Mouse (Mus musculus): ENCODE data around the gene Jagn1.
A peak's percentile ranks its signal among the peaks of the same experiment; 100 is the strongest.

The Jagn1 gene

DNA sequence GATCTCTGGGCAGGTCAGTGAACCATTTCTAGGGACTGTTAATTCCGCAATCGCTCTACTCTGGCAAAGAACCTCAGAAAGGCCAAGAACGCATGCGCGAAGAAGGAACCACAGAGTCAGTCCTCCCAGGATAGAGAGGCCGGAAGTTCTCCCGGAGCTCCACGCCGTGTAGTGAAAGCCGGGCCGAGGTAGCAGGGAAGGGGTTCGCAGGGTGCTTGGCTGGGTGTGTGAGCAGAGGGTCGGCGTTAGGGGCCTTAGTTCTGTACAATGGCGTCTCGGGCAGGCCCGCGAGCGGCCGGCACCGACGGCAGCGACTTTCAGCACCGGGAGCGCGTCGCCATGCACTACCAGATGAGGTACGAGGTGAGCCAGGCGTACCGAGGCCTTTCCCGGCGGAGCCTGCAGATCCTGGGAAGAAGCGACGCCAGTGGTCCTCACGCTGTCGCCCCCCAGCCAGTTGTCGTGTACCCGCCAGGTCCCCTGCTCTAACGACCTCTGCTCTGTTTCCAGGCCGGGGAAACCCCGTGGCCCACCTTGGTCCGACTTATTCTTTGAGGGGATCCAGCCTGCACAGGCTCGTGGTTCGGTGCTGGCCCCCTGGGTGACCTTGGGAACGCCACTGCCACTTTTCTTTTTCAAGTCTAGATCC lies at the start of gene Jagn1:
Gene Jagn1, plus strand, starts transcription at position 128 of the 649 bp plus-strand sequence.
- DNase-seq (ENCODE audit: low spot score): peak; percentile 83

DNA sequence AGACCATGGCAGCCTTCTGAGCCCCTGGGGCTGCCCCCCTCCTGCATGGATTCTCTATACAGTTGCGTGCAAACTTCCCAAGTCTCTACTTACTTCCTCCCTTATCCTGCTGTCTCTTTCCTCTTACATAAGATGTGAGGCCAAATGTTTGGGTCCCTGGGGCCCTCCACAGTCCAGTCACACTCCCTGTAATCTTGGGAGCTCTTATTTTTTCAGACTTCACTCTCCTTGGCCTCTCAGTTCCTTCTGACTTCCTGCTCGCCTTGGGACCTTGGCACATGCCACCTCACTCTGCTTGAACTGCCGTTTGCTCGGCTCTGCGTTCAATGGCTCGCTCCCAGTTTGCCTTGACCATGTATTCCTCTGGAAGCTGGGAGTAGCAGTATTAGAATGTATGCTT lies 48.4 kb upstream of the Jagn1 start:
- no peak for DNase-seq (ENCODE audit: low spot score)

- DNase-seq (ENCODE audit: low spot score): no peak
Observed at GRCm38 (mm10) chr6:113394811-113395210, 47.6 kb upstream of the Jagn1 start.

DNA sequence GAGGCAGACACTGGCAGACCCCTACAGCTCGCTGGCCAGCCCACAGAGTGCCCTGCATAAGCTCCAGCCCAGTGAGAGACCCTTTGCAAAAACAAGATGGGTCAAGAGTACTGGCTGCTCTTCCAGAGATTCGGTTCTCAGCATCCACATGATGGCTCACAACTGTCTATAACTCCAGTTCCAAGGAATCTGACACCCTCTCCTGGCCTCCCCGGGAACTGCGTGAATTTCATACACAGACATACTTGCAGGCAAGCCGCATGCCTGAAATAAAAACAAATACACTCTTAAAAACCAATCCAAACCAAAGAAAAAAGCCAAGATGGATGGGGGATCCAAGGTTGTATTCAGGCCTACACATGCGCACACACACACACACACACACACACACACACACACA lies 46.9 kb upstream of the Jagn1 start:
- no peak for DNase-seq (ENCODE audit: low spot score)

DNA sequence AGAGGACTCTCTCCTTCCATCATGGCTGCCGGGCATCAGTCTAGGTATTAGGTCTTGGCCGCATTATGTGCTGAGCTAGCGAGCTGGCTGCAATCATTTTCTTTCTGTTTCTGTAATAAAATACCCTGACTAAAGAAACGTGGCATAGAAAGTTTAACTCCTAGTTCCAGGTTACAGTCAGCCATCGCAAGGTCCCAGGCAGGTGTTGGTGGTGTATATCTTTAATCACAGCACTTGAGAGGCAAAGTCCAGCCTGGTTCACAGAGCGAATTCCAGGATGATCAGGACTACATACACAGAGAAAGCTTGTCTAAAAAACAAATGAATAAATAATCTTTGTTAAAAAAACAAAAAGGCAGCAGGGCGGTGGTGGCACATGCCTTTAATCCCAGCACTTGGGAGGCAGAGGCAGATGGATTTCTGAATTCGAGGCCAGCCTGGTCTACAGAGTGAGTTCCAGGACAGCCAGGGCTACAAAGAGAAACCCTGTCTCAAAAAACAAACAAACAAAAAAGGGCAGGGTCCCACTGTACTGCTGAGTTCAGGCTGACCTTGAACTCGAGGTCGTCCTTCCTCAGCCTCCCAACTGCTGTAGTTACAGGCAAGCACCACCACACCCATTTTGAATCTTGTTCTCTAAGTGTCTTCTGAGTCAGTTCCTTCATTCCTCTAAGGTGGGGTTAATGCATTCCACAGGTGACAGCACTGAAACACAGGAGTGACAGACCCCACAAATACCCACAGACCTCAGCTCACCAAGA lies 45.9 kb upstream of the Jagn1 start:
- DNase-seq (ENCODE audit: low spot score): no peak

DNA sequence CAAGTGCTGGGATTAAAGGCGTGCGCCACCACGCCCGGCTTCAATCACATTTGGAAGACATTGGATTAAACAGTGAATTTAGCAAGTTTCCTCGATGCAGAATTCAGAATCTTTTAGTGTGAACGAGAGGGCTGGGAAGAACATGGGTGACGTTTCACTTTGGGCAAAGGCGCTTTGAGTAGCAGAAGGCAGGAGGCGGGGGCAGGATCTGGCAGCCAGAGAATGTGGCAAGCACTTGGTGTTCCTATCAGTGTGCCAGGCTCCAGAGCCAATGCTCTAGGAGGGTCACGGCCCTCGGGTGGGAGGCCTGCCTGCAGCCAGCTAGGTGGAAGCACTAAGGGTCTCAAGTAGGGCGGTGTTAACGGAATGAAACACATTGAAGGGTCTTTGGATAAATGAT lies 40.3 kb upstream of the Jagn1 start:
- DNase-seq (ENCODE audit: low spot score): no peak

DNA sequence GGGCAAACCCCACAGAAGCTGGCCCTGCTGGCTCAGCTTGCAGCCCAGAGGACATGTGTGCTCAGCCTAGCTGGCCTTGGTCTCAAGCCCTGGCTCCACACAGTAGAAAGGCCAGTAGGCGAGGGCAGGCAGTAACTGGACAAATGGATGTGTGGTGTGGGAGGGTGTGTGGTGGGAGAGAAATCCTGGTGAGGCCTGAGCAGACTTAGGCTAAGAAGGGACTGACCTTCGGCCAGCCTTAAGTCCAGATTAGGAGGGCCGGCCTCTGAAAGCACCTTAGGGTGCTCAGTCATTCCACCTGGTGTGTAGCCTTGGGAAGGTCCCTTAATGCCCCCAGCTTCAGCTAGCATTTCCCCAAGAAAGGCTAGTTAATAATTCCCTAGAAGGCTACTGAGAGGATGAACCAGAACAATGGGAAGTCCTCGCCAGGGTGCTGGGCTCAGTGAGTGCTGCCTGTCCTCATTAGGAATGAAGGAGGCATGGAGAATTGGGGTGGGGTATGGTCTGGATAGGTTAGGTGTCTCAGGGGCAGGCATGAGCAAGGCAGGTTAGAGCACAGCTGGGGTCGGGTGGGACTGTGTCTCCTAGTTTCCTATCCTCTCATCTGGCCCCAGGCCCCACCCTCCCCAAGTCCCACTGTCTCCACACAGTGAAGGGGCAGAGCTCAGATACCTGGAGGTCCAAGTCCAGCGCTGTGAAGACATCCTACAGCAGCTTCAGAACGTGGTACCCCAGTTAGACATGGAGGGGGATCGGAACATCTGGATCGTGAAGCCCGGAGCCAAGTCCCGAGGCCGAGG lies 37.5 kb upstream of the Jagn1 start:
- DNase-seq (ENCODE audit: low spot score): no peak

- DNase-seq (ENCODE audit: low spot score): no peak
Observed at GRCm38 (mm10) chr6:113405483-113405882, 36.9 kb upstream of the Jagn1 start.

GRCm38 (mm10) chr6:113406683-113407082 lies 35.7 kb upstream of the Jagn1 start:
- DNase-seq (ENCODE audit: low spot score): no peak

GRCm38 (mm10) chr6:113410001-113410400 lies 32.4 kb upstream of the Jagn1 start:
- no peak for DNase-seq (ENCODE audit: low spot score)

DNA sequence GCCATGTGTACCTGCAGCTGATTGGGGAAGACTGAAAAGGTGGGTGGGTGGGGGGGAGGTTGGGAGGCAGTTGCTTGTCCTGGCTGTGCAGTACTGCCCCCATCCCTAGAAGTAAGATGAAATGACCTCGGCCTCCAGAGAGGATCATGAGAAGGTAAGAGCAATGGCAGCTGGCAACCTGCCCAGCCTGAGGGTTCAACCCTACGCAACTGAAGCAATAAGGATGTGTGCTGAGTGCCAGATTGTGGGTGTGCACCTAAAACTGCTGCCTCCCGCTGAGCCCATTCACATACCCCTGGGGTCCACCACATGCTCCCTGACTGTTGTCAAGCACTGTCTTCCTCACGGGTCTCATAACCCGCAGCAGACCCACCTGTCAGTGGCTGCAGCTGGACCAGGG lies 26.0 kb upstream of the Jagn1 start:
- no peak for DNase-seq (ENCODE audit: low spot score)

DNA sequence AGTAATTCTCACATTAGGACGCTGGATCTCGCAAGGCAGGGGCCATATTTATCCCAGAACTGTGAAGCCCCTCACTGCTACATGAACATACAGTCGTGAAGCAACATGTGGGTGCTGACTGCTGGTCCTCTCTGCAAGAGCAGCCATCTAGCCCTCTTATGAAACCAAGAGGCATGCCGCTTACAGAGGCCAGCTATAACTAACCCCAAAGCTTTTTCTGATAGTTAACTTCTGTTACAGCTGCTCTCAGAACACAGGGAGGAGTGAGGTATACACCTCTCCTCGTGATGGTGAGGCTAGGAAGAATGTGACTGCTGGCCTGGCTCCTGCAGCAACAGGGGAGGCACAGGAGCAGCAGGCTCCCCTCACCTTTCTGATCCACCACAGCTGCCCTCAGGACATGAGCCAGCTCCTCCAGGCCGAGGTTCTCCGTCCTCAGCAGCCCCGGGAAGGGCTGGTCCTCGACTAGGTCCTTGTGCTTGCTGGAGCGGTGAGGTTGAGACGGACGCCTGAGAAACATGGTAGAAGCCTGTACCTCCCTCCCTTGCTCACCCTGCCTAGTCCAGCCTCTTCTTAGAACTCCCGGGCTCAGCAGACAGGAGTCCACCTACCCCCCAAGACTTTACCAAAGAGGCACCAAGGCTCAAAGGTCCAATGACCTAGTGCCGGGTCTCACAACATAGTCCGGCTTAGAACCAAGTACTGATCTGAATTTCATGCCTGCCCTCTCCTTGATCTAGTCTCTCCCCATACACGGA lies 23.7 kb upstream of the Jagn1 start:
- DNase-seq (ENCODE audit: low spot score): no peak

- DNase-seq (ENCODE audit: low spot score): peak; percentile 95
Observed at GRCm38 (mm10) chr6:113419199-113419587, 23.2 kb upstream of the Jagn1 start, which contains the start of gene Rpusd3. Gene Rpusd3, minus strand, starts transcription at chr6:113419340.

GRCm38 (mm10) chr6:113423000-113423399 lies 19.4 kb upstream of the Jagn1 start:
- DNase-seq (ENCODE audit: low spot score): no peak

DNA sequence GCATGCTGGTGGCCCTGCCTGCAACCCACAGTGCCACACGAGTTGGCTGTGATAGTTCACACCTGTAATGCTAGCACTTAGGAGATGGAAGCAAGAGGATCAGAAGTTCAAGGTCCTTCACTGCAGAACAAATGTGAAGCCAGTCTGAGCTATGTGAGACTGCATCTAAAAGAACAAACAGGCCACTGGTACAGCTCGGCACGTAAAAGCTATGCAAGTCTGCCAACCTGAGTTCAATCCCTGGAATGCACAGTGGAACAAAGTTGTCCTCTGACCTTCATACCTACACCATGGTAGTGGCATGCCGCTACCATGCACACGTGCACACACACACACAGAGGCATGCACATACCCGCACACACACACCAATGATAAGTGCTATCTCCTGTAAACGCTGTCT lies 18.2 kb upstream of the Jagn1 start:
- DNase-seq (ENCODE audit: low spot score): no peak

- no peak for DNase-seq (ENCODE audit: low spot score)
Observed at GRCm38 (mm10) chr6:113426696-113427095, 15.7 kb upstream of the Jagn1 start.

DNA sequence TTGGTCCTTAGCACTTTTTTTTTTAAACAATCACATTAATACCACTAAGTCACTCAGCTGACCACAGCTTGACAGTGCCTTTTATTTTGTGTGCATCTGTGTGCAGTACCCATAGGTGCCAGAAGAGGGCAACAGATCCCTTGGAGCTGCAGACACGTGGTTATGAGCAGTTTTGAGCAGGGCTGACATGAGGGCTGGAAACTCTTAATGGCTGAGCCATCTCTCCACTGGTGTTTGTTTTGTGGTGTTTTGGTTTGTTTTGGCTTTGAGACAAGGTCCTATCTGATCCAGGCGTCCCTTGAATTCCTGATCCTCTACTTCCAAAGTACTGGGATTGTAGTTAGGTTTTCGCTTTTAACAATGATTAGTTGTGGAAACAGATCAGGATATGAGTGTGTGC lies 15.0 kb upstream of the Jagn1 start:
- DNase-seq (ENCODE audit: low spot score): no peak

- DNase-seq (ENCODE audit: low spot score): no peak
Observed at GRCm38 (mm10) chr6:113428006-113428405, 14.4 kb upstream of the Jagn1 start.

DNA sequence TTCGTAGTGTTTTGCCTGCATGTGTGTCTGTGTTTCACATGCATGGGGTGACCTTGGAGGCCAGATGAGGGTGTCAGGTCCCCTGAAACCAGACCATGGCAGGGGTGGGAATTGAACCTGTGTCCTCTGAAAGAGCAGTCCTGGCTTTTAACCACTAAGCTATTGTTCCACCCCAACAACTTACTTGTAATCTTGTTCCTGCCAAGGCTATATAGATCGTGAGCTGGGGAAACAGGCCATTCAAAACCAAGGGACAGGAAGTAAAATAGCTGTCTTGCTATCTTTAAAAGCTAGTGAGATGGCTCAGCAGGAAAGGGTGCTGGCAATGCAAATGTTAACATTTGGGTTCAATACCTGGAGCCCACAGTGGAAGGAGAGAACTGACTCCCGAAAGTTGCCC lies 12.4 kb upstream of the Jagn1 start:
- DNase-seq (ENCODE audit: low spot score): no peak

DNA sequence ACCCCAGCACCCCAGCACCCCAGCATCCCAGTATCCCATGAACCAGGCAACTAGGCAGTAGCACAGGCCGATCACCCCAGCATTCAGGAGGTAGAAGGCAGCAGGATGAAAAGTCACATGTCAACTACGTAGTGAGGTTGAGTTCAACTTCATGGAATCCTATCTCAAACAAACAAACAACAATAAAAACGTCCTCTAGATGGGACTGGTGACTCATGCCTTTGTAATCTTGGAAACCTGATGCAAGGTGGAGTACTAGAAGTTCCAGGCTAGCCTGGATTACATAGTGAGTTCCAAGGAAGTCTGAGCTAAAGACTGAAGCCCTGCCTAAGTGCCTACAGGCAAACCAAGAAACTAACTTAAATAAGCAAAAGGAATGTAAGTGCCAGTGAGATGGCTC lies 11.5 kb upstream of the Jagn1 start:
- no peak for DNase-seq (ENCODE audit: low spot score)

DNA sequence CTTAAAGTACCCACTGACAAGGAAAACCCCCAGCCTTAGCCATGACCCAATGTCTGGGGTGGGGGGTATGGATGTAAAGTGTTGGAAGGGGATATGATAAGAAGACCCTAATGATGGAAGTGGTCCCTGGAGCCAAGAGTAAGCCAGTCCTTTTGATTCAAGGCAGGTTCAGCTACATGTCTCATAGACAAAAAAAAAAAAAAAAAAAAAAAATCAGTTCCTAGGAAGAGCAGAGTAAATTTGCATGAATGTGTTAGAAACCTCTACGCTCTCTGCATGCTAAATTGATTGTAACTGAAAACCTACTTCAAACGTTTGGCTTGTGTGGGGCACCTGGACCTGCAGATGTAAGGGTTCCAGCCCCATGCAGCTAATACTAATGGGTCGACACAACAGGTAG lies 10.6 kb upstream of the Jagn1 start:
- DNase-seq (ENCODE audit: low spot score): no peak

- no peak for DNase-seq (ENCODE audit: low spot score)
Observed at GRCm38 (mm10) chr6:113433661-113434060, 8.7 kb upstream of the Jagn1 start.
